Mouse (Mus musculus): Measurements from ENCODE around the gene Cab39l. TPM values are rescaled to one million over a fixed set of nuclear protein-coding genes. Genes with fewer than 3 reads are reported as not detected.

The Cab39l gene
- total RNA-seq, 2 experiments from 2014 or later, result 24.0 to 26.6 TPM

DNA sequence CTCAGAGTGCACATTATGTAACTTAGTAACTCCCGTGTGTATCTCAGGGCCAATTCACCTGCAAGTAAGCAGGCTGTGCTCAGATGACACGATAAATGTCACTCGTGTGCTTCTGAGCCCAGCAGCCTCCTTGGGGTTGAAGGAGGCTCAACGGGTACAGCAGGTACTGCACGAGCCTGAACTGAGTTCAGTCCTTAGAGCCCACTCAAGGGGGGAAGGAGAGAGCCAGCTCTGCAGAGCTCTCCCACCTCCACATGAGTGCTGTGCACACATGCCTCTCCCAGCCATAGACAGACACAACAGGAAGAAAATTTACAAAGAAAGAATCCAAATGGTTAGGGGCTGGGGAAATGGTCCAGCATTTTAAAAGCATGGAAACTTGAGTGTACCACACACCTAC, 85.1 kb downstream of the Cab39l start:
- no peak for DNase-seq (ENCODE audit: extremely low spot score in 1 of 2, low spot score in 2 of 2)
- intact Hi-C loops (cut with DNase I), result no loop called here

DNA sequence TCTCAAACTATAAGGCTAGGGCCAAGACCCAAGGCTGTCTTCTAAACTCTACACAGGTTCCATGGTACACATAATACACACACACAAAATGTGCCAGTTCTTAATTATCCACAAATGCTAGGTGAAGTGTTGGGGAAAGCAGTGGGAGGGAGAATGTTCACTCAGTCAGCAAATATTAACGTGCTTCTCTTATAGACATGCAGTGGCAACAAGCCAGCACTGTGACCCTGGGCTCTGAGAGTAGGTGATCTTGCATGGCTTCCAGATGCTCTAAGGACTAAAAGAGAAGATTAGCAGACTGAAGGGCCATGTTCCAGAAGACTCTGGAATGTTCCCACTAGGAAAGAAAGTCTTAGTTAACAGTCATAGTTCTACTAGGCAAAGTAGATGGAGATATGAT, 90.0 kb downstream of the Cab39l start:
- Histone ChIP-seq H3K4me3 (no peak overlapping the region), H3K27ac (no peak overlapping the region)
- no peak for TF ChIP-seq CTCF (IDR thresholded peaks at IDR 0.05)
- intact Hi-C loops (cut with DNase I), result no loop called here
- no peak for DNase-seq (ENCODE audit: extremely low spot score in 1 of 2, low spot score in 2 of 2)

More for the DNA sequence above, 85.1 kb downstream of the Cab39l start:
- Histone ChIP-seq H3K4me3 (no peak overlapping the region), H3K27ac (no peak overlapping the region)
- TF ChIP-seq CTCF (IDR thresholded peaks at IDR 0.05), result no peak

DNA sequence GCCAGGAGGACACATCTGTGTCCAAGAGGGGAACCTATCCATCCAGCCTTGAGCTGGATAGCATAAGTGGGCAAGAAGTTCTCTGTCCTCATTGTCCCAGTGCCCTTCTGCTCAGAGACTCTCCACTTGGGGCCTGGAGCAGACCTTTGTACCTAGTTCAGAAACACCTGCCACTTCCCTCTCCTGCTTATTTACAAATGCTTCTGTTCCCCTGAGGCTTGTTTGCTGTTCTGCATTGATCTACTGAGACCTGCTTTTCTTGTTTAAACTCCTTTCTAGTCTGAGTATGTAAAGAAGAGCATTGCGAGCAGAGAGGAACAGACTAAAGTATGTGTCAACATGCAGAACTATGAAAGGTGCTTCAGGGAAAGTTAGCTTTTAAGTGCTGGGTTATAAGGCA, 92.2 kb downstream of the Cab39l start:
- no peak for DNase-seq (ENCODE audit: extremely low spot score in 1 of 2, low spot score in 2 of 2)
- H3K27ac ChIP-seq, result no peak overlapping the region
- intact Hi-C loops (cut with DNase I), result no loop called here
- TF ChIP-seq CTCF (IDR thresholded peaks at IDR 0.05), result no peak
- no peak overlapping the region for H3K4me3 ChIP-seq

DNA sequence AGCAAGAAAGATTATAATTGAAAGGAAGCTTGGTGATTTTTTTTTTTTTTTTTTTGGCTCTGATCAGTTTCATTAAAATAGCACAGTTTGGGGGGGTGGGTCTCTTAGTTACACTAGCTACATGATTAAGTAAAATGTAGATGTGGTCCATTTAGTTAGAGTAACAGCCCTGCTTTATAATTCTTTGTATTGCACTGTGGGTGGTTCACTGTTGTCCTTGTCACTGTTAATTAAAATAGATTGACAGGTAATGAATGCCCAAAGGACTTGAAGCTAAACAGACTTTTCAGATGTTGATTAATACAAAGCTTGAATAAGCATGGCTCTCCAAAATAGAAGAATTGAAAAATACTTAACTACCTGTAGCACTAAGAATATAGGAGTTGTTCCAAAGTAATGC, 93.1 kb downstream of the Cab39l start:
- intact Hi-C loops (cut with DNase I), result no loop called here

DNA sequence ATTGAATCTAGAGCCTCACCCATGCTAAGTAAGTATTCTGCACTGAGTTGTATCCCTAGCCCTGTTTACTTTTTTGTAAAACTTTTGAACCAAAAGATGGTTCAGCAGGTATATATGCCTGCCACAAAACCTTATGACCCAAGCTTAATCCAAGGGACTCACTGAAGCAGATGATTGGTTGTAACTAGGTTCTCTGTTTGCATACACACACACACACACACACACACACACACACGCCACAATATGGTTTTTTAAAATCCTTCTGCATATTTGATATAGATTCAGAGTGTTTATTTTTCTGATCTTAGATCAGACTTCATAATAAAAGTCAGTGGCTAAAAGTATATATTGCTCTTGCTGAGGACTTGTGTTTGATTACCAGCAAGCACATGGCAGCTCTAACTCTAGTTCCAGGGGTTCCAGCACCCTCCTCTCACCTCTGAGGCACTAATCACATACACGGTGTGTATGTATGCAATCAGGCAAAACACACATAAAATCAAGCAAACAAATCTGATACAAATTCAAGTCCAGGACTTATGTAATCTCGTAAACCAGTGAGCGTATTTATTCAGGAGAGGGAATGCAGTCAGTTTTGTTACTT, 97.2 kb downstream of the Cab39l start:
- no peak for DNase-seq (ENCODE audit: extremely low spot score in 1 of 2, low spot score in 2 of 2)
- intact Hi-C loops (cut with DNase I), result no loop called here
- no peak overlapping the region for H3K27ac ChIP-seq
- no peak for TF ChIP-seq CTCF (IDR thresholded peaks at IDR 0.05)
- H3K4me3 ChIP-seq, result no peak overlapping the region

More for the DNA sequence above, 93.1 kb downstream of the Cab39l start:
- TF ChIP-seq CTCF (IDR thresholded peaks at IDR 0.05), result no peak
- no peak for DNase-seq (ENCODE audit: extremely low spot score in 1 of 2, low spot score in 2 of 2)
- Histone ChIP-seq H3K4me3 (no peak overlapping the region), H3K27ac (no peak overlapping the region)

GRCm38 (mm10) chr14:59540230-59540629, 99.5 kb downstream of the Cab39l start:
- DNase-seq (ENCODE audit: extremely low spot score in 1 of 2, low spot score in 2 of 2), result no peak
- no peak for TF ChIP-seq CTCF (IDR thresholded peaks at IDR 0.05)
- no peak overlapping the region for H3K4me3 ChIP-seq
- intact Hi-C loops (cut with DNase I), result no loop called here
- no peak overlapping the region for H3K27ac ChIP-seq

- TF ChIP-seq CTCF (IDR thresholded peaks at IDR 0.05), result no peak
- H3K27ac ChIP-seq, result no peak overlapping the region
- intact Hi-C loops (cut with DNase I), result no loop called here
- DNase-seq (ENCODE audit: extremely low spot score in 1 of 2, low spot score in 2 of 2), result no peak
- no peak overlapping the region for H3K4me3 ChIP-seq
These were observed 100.0 kb downstream of the Cab39l start for GRCm38 (mm10) chr14:59540761-59541160.

DNA sequence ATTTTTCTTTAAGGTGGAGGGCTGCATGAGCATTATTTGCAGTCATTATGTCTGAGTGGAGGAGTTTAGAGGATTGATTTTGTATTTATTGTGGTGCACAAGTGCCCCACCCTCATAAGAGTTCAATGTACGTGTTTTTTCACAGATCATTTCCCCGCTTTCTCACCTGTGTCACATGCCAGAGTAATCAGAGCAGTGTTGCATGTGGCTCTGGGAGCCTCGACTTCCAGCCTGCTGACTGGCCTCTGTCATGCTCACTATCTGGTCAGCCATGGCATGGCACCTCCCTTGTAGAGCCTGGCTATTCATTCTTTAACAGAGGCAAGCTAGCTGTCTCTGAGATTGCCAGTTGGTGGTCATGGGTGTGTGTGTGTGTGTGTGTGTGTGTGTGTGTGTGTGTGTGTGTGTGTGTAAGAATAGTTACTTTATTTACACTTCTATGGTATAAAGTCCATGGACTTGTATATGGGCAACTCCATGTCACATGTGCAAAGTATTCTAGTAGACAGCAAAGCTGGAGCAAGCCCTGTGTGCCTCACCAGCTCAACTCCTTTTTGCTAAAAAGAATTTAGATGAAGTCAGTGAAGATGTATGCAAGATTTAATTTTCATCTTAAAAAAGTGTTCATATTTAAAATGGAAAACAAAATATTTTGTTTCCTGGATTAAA, 102.5 kb downstream of the Cab39l start:
- no peak for DNase-seq (ENCODE audit: extremely low spot score in 1 of 2, low spot score in 2 of 2)
- no peak for TF ChIP-seq CTCF (IDR thresholded peaks at IDR 0.05)
- intact Hi-C loops (cut with DNase I), result no loop called here
- Histone ChIP-seq H3K4me3 (no peak overlapping the region), H3K27ac (no peak overlapping the region)

GRCm38 (mm10) chr14:59543956-59544355, 103.2 kb downstream of the Cab39l start:
- no peak for DNase-seq (ENCODE audit: extremely low spot score in 1 of 2, low spot score in 2 of 2)
- Histone ChIP-seq H3K27ac (no peak overlapping the region), H3K4me3 (no peak overlapping the region)
- TF ChIP-seq CTCF (IDR thresholded peaks at IDR 0.05), result no peak
- intact Hi-C loops (cut with DNase I), result no loop called here

- no peak overlapping the region for H3K27ac ChIP-seq
- no peak overlapping the region for H3K4me3 ChIP-seq
- no peak for DNase-seq (ENCODE audit: extremely low spot score in 1 of 2, low spot score in 2 of 2)
- intact Hi-C loops (cut with DNase I), result no loop called here
- no peak for TF ChIP-seq CTCF (IDR thresholded peaks at IDR 0.05)
These were observed 105.5 kb downstream of the Cab39l start for GRCm38 (mm10) chr14:59546162-59546880.

DNA sequence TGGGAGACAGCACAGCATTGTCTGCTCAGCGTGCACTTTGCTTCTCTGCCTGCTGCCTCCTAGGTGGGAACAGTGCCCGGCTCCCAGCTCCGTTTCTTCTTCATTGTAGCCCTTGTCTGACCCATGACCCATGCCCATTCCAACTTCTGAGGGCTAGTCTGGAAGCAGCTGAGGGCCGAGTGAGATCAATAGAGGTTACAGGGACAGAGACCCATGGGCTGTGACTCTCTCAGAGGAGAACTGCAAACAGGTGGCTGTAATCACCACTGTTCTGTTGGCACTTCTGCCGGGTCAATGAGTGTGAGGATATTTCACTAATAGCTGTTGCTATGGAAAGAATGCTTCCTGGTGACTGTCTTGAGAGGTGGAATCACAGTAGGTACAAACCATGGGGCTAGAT, 106.8 kb downstream of the Cab39l start:
- intact Hi-C loops (cut with DNase I), result no loop called here
- TF ChIP-seq CTCF (IDR thresholded peaks at IDR 0.05), result no peak
- H3K27ac ChIP-seq, result no peak overlapping the region
- no peak for DNase-seq (ENCODE audit: extremely low spot score in 1 of 2, low spot score in 2 of 2)
- H3K4me3 ChIP-seq, result no peak overlapping the region

DNA sequence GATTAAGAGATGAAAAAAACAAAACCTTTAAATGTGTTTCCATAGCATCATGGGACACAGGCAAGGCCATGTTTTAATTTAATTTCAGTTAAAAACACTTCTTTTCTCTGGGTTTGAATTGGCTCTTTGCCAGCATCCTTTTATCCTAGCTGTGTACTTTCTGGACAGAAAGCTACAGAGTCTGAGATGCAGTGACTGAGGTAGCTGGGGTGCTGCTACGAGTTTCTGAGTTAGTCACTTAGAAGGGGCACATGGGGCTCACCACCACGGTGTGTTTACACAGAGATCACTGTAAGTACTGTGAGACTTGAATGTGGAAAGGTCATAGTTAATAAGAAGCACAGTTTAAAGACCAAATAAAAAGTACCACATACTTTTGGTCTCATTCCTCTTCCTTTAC, 107.8 kb downstream of the Cab39l start:
- intact Hi-C loops (cut with DNase I), result no loop called here
- DNase-seq (ENCODE audit: extremely low spot score in 1 of 2, low spot score in 2 of 2), result no peak
- no peak for TF ChIP-seq CTCF (IDR thresholded peaks at IDR 0.05)
- H3K27ac ChIP-seq, result no peak overlapping the region
- H3K4me3 ChIP-seq, result no peak overlapping the region

Measured in left cerebral cortex, adult 2 months (tissue).